Mouse (Mus musculus) E14TG2a.4 (cell line): ENCODE results near the gene Tfpi.

Experiments
- CTCF ChIP-seq: conservative IDR thresholded peaks from 2 replicates; pipeline ENCODE4 v1.5.1; 2014; ENCODE audit warnings: low read length
- NANOG ChIP-seq: IDR thresholded peaks from 2 replicates; pipeline ENCODE4 v1.6.1; 2014; ENCODE audit warnings: borderline replicate concordance, low read length, mixed read lengths
- POU5F1 ChIP-seq: IDR thresholded peaks from 2 replicates; pipeline ENCODE4 v1.6.1; 2014; ENCODE audit warnings: low read length, borderline replicate concordance

DNA sequence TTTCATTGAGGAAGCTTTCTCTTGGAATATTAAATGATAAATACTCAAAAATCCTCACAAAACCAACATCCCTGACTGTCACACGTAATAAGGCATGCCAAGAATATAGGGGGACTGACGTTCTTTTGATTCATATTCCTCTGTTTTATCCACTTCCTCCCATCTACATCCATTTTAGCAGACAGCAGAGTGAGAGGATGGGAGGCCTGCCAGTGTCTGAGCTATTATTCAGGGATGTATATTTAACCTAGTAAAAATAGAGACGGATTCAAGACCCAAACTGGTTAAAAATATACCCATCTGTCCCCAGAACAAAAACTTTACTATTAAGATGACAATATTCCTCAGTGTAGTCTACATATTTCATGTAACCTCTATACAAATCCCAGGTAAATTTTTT, 14.2 kb downstream of the Tfpi start:
- TF ChIP-seq CTCF (no peak), POU5F1 (no peak), NANOG (no peak)
